Mouse (Mus musculus): ENCODE results near the gene Acadl.
A peak's percentile ranks its signal among the peaks of the same experiment; 100 is the strongest.

Gene Acadl

DNA sequence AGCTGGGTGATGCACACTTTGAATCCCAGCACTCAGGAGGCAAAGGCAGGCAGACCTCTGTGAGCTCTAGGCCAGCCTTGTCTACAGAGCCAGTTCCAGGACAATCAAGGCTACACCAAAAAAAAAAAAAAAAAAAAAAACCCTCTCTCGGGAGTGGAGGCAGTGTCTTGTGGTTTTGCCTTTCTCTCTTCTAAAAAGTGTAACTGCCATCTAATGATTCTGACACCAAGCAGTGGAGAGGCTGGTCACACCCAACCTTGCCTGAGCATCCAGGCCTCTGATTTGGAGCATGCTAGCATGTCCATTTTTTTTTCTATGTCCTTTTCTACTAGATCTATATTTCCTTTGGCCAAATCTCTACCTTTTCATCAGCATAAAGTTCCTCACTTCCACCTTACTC, 23.9 kb downstream of the Acadl start:
- no peak for DNase-seq (ENCODE audit: low spot score)

GRCm38 (mm10) chr1:66838184-66839042, 24.7 kb downstream of the Acadl start:
- peak; percentile 54 for DNase-seq (ENCODE audit: low spot score)

DNA sequence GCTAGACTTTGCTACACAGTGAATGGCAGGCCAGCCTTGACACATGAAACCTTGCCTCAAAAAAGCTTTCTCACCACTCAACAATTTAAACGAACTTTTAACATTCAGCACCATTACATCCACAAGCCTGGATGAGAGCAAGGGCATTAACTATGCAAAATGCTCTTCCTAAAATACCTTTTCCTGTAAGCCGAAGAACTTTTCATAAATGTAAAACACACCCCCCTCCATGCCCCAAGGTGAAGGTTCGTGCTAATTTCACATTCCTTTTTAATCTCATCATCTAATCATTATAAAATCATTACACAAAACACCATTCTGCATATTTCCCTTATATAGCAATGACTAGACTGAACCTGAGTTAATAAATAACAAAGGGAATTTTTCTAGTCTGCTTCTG, 25.9 kb downstream of the Acadl start:
- DNase-seq (ENCODE audit: low spot score), result no peak

- DNase-seq (ENCODE audit: low spot score), result no peak
Measured at GRCm38 (mm10) chr1:66832636-66833165, 30.4 kb downstream of the Acadl start.

- no peak for DNase-seq (ENCODE audit: low spot score)
Measured at GRCm38 (mm10) chr1:66831824-66832600, 31.1 kb downstream of the Acadl start.

DNA sequence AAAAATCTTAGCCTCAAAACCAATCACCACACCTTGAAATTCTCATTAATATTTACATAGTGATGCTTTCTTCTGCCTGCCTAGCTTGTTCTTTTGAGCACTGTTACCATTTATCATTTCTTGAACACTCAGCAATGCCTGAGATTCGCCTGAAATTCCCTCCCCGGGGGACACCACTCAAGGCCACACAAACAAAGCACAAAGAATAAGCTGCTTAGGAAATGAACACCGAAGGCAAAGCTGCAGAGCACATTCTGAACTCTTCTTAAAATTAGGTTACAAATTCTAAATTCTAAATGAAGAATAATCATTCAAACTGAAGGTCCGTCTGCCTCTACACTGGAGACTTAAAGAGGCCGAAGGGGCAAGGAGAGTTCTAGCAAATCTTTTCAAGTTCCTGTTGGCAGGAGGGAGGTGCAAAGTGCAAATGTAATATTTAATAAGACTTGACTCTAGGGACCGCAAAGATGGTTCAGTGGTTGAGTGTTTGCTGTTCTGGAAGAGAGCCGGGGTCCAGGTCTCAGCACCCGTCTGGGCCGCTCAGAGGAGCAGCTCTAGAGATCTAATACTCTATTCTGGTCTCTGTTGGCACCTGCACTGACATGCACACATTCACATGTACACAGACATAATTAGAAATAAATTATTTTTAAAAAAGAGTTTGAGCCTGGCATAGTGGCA, 33.5 kb downstream of the Acadl start:
- DNase-seq (ENCODE audit: low spot score), result no peak

DNA sequence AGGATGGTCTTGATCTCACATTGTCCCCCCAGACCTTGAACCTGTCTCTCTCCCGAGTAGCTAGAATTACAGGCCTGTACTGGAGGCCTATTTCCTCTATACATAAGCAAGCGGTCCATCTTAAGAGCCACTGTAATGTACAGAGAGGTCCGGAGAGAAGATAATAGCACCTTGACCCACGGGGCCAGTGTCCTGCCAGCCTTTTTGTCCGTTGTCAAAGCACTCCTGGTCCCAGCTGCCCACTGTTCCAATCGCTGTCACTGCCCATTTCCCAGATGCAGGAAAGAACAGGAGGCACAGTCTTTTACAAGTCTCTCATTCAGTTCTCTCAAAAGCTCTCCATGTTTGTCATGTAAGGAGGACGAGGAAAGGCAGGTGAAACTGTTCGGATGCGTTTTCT, 41.1 kb downstream of the Acadl start:
- DNase-seq (ENCODE audit: low spot score), result no peak

GRCm38 (mm10) chr1:66820241-66820640, 42.8 kb downstream of the Acadl start:
- DNase-seq (ENCODE audit: low spot score), result no peak

DNA sequence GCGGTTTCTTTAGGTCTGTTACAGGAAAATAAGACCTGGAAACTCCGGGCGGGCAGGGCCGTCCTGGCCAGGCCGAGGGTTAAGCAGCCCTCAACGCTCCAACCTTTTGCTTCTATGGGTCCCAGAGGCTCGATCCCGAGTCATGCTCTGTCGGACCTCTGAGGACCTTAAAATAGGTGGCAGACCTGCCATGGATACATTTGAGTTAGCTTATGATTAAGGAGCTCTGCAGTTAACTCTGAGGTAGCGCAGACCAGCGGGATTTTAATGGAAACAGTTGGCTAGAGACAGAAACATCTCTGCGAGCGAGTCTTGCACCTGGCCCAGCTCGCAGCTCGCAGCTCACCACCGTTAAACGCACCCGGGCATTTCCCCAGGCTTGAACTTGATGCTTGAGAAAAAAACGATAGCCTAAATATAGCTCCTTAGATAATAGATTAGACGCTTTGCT, 45.2 kb downstream of the Acadl start:
- no peak for DNase-seq (ENCODE audit: low spot score)

GRCm38 (mm10) chr1:66817453-66817839, 45.6 kb downstream of the Acadl start, which contains the start of gene Kansl1l:
Kansl1l (minus strand) TSS chr1:66817562.
- peak; percentile 92 for DNase-seq (ENCODE audit: low spot score)

GRCm38 (mm10) chr1:66816837-66817452, 46.1 kb downstream of the Acadl start:
- DNase-seq (ENCODE audit: low spot score), result peak; percentile 99

DNA sequence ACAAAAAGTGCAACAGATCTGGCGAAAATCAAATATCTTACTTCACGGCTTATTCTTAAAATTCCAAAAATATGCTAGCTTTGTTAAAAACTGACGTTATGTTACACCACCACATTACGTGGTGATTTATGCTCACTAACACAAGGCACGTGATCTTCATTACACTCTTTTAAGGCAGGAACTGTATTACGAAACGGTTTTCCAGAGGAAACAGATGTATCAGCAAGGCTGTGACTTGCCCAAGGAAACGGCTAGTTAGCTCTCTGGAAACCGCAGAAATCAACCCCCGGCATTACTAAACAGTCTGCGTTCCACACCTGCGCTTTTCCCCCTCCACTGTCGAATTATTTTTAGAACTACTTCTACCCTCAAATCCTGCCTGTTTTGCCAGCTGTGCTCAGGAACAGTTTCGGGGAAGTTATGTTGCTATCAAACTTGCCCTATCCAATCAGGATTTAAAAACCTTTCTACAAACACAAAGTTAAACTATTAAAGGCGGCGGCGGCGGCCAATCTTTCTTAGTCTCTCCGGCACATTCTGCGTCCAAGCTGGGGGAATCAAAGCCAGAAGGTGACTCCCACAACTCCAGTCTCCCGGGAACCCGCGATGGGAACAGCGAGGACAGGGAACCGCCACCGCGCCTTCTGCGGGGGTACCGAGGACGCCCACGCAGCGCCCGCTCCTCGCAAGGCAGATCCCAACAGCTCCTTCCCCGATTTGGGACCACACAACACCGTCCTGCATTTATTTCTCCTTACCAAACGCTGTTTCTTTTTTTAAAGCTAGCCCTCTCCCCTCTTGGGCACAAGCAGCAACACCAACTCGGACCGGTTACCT, 46.9 kb downstream of the Acadl start:
- DNase-seq (ENCODE audit: low spot score), result peak; percentile 43

DNA sequence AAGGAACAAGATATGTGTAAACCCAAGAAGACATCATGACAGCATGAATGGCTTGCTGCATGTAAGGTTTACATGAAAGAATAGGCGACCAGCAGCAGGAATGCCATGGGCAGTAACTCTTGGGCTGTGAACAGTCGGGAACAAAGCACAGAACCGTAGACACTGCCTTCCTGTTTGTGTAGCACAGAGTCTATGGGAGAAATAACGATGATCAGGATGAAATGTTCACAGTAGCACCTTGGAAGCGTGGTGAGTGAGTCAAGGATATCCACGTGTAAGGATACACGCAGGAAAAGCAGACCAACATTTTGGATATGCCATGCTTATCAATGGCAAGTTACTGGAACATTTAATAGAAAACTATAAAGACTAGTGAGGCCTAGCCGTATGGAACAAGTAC, 48.3 kb downstream of the Acadl start:
- no peak for DNase-seq (ENCODE audit: low spot score)

DNA sequence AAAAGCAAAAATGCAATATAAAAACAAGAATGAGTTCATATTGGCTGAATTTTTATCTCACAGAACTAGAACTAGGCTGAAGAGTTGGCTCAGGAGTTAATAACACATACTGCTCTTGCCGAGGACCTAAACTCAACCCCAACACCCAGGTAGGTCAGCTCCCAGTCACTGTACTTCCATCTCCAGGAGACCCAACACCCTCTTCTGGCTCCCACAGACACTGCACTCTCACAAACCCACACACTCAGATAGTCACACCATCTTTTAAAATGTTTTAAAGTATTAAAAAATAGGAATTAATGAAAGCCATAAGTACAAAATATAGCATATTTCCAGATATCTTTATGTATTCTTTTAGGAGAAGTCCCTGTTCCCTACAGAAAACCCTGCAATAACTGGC, 49.9 kb downstream of the Acadl start:
- DNase-seq (ENCODE audit: low spot score), result no peak

DNA sequence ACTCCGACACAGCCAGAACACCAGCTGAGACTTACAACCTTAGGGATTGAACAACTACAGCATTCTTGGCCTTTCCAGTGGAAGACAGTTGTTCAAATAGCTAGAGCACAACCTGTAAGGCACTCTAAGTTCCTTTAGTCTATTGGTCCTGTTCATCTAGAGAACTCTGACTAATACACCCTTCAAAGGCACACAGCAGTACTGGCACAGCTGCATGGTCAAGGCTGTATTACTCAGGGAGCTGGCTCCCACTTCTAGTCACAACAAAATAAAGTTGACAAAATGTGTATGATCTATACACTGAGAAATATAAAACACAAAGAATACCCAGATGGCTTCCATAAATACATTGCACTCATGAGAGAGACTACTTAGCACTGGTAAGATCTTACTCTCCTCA, 56.3 kb downstream of the Acadl start:
- DNase-seq (ENCODE audit: low spot score), result no peak

DNA sequence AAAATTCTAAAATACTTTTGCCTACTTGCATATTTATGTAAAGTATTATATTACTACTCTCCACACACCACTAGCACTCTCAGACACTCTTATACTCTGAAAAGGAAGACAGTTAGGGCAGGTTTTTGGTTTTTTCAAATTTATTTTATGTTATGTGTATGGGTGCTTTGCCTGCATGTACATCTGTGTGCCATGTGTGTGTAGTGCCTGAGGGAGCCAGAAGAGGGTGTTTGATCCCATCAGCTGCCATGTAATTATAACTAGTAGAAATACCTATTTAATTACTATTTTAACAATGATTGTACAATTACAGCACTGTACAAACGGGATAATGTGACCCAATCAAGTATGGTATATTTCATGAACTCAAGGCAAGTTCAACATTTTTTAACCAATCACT, 57.7 kb downstream of the Acadl start:
- DNase-seq (ENCODE audit: low spot score), result no peak

GRCm38 (mm10) chr1:66804710-66805109, 58.4 kb downstream of the Acadl start:
- no peak for DNase-seq (ENCODE audit: low spot score)

DNA sequence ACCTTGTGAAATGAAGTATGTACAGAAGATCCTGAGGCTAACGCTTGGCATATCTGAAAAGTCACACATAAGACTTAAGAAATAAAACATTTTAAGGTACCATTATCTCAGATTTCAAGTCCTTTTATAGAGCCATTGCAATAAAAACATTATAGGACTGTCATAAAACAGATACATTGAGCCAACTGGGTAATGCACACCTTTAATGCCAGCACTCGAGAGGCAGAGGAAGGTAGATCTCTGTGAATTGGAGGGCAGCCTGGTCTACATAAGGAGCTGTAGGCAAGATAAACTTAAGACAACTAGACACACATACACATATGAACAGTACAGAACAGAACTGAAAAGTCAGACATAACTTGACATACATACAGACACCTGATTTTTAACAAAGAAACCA, 65.1 kb downstream of the Acadl start:
- DNase-seq (ENCODE audit: low spot score), result no peak

DNA sequence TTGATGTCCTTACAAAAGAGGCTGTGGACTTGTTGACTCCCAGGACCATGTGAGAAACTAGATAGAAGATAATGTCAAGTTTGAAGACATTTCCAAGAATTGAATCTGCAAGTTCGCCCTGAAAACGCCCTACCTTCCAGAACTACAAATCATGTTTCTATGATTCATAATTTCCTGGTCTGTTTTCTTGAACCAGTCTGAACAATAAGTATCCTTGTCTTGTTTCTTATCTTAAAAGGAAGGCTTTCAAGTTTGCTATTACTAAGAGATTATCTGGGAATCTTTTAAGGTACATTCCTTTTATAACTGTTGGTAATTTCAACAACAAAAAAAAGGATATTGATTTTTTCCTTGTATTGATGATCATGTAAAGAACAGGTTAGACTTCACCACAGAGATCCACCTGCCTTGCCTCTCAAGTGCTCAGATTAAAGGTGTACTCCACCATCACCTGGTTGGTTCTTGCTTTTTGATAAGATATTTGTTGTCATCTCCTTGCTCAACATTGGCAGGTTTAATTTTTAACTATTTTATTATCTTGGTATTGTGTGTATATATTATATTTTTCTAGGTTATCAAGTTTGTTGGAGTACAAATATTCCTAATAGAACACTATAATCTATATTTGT, 70.1 kb downstream of the Acadl start:
- no peak for DNase-seq (ENCODE audit: low spot score)

- DNase-seq (ENCODE audit: low spot score), result no peak
Measured at GRCm38 (mm10) chr1:66782296-66782695, 80.8 kb downstream of the Acadl start.

DNA sequence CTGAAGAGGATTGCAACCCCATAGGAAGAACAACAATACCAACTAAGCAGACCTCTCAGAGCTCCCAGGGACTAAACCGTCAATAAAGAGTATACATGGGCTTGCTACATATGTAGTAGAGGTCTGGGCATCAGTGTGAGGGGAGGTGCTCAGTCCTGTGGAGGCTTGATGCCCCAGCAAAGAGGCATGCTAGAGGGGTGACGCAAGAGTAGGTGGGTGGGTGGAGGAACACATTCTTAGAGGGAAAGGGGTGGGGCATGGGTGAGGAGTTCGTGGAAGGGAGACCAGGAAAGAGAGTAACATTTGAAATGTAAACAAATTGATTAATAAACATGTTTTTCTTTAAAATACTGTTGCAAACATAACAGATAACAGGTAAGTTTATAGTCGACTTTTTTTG, 82.0 kb downstream of the Acadl start:
- DNase-seq (ENCODE audit: low spot score), result no peak

All from ovary, postnatal 14 days (tissue).